Mouse (Mus musculus) induced T-regulatory cell, adult 2 months (primary cell): Measurements from ENCODE around the gene Tmem30b.
"Not testable (repeated sequence)": the region's sequence is repeated elsewhere in the genome, so short reads cannot be mapped to it uniquely, and the experiment has no call there.

Source experiments
- DNase-seq: peaks from one replicate; pipeline ENCODE4 v3.0.0-alpha.2; 2012; ENCODE audit warnings: low read depth

Gene Tmem30b

DNA sequence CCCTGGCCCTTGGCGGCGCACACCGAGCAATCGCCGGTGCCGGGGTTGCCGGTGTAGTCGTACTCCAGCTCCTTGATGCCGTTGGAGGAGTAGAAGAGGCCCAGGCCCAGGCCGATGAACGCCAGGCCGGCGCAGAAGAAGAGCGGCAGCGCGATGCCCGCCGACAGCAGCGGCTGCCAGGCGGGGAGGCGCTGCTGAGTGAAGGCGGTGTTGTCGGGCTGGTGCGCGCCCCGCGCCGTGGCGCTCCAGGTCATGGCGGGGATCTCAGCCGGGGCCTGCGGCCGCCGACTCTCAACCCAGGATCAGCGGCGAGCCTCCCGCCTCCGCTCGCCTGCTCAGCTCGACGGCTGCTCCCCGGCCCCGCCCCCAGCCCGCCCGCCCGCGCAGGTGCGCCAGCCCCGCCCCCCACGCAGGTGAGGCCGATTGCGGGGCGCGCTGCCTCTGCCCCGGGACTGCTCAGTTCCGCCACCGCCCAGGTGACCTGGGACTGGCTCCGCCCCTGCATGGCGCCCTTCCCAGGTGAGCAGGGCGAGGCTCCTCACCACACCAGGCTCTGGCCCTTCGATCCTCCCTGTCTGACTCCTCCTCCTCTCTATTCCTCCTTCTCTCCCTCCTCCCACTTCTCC, at the start of gene Tmem30b:
TSS of gene Tmem30b (minus strand) at position 307 of the 626 bp plus-strand sequence.
- DNase-seq, result no peak

GRCm38 (mm10) chr12:73595226-73595625, 49.0 kb upstream of the Tmem30b start:
- peak; percentile 84 for DNase-seq

GRCm38 (mm10) chr12:73594177-73594745, 48.1 kb upstream of the Tmem30b start:
- DNase-seq, result peak; percentile 78

DNA sequence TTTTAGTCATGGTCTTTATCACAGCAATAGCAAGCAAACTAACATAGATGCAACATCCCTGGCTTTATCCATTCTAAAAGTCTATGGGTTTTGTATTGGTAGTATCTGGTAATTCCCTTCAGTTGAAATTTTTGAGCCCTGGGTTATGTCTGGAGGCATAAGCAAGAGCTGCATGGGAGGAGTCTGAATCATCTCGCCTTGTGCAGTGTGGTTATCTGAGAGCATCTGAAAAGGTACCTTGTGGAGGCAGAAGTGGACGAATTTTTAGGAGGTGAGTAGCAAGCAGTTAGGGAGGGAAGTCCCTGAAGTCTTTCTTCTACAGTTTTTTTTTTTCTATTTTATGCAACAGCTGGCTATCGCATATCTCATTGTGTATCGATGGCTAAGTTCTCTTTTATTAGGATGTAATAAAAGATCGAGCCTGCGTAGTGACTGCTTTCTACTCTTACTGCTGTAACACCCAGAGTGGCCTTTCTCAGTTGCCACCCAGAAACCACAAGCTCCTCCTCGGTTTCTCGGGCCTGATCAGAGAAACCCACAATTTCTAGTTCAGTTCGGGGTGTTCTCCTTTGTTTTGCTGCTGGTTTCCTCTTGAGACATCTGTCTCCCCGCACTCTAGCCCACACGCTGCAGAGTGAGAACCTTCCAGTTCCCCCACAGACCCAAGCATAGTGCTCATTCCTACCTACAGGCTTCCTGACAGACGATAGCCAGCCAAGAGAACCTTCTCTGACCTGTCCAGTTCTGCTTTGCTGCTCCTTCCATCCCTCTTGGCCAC, 47.0 kb upstream of the Tmem30b start:
- peak; percentile 94 for DNase-seq

DNA sequence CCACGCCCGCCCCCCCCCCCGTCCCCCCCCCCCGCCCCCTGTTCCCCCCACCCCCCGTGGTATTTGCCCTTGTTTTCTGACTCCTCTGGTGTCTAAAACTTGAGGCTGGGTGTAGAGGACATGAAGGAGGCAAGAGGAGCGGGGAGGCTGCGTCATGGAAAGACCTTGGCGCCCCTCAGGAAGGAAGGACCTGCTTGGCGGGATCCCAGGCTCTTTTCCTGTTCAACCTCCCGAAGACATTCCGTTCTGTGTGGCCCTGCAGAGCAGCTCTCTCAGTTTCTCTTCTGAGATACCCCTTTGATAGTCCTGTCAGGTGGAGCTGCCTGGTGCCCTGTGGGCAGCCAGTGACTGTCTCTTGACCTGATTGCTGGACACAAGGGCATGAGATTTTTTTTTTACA, 45.4 kb upstream of the Tmem30b start:
- peak; percentile 73 for DNase-seq

DNA sequence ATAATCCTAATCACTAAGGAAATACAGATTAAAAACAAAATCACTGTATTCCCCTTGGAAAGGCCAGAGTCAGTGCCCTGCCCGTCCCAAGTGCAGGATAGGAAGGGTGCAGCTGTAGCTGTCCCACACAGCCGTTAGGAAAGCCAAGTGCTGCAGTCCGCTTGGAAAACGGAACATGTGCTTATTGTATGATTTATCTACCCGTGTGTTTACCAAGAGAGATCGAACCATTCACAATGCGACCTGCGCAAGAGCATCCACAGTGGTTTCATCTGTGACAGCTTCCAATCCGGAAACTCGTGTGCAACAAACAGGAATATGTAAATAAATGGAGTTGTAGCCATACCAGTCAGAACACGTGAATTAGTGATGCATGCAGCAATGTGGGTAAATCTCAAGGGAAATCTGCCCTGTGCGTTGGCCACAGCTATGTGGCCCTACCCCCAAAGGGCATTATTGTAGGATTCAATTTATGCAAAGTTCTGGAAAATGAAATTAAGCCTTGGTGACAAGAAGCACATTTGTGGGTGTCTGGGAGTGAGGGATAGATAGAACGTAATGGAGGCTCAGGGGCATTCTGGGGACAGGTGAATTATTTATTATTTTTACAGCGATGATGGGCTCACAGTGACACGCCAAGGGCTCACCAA, 44.6 kb upstream of the Tmem30b start:
- peak; percentile 60 for DNase-seq

DNA sequence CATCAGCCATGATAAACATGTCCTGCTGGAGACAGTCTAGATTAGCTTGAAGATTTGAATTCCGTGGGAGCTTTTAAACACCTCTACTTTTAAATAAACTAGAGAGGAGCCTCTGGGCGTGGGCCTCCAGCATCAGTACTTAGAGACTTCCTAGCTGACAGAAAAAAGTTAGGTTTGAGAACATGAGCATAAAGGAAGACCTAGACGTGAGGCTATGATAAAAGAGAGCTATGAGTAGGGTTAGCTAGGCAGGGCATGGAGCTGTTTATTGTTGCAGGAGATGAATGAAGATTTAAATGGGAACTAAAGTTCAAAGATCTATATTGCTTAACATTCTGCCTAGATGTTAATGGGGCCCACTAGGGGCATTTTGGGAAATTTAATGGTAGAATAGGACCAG, 41.1 kb upstream of the Tmem30b start:
- peak; percentile 64 for DNase-seq

DNA sequence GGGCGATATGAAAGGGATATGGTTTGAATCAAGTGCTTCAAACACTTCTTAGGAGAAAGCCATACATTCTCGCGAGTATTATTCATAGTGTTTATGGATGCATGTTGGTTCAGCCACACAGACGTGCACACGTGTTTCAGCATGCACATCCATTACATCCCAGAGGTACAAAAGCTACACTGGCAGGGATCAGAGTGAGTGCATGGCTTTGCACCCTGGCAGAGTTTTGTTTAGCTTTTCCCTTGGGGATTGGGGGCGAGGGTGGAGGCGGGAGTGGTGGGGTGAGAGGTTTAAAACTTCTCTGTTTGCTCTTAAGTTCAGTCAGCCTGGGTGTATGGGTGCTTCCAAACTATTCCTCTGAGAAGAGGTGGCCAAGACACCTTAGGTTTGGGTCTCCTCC, 39.7 kb upstream of the Tmem30b start:
- DNase-seq, result peak; percentile 59

DNA sequence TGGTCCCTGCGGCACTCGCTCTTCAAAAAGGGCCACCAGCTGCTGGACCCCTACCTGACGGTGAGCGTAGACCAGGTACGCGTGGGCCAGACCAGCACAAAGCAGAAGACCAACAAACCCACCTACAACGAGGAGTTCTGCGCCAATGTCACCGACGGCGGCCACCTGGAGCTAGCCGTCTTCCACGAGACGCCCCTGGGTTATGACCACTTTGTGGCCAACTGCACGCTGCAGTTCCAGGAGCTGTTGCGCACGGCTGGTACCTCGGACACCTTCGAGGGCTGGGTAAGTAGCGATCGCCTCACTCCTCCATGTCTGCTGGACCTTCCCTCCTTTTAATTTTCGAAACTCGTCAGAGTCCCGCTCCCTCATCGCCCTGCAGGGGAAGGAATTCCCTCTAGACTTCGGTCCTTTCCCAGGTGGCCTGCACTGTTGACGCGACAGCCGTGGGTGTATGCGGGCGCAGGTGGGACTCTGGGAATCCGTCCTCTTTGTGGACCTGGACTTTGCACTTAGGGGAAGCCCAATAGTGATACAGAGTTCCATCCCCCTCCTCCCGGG, 39.1 kb upstream of the Tmem30b start:
- peak; percentile 62 for DNase-seq

DNA sequence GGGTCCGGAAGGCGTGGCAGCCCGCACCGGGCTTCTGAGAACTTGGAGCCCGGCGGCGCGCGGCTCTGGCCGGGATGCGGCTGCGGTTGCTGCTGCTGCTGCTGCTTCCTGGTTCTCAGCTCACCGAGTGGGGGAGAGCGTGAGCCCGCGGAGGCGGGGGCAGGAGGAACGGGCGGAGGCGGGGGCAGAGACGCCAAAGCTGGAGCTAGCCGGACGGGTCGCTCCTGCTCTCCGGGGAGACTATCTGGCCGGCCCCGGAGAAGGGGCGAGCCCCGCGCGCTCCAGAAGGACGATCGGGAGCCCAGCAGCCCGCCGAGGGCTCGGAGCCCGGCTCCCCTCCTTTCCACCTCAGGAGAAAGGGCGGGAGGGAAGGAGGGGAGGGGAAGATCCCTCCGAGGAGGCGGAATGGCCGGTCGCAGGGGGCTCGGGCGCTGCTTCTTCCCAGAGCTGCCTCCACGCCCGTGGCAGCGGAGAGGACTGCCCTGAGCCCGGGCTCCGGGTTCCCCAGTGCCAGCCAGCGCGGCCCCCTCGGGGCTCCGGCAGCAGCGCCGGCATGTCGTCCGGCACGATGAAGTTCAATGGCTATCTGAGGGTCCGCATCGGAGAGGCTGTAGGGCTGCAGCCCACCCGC, 38.5 kb upstream of the Tmem30b start, which contains the start of gene Prkch:
TSS of gene Prkch (plus strand) at position 187 of the 631 bp plus-strand sequence.
- peak; percentile 92 for DNase-seq

GRCm38 (mm10) chr12:73583813-73584609, 37.8 kb upstream of the Tmem30b start:
- peak; percentile 66 for DNase-seq

DNA sequence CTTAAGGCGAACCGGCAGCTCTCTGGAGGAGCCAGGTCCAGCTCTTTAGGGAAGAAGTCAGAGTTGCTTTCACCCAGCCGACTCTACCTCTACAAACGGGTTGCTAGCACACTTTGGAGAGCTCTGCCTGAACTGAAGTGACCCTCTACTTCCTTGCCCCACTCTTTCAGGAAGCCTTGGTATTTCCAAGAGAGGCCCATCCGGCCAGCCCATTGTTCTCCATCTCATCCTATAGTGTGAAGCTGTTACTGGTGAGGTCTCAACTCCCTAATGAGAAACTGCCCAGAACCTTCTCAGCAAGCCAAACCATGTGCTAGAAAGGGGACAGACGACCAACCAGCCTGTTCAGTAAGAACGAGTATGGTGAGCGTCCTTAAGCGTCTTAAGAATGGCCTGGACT, 37.1 kb upstream of the Tmem30b start:
- DNase-seq, result no peak

- peak; percentile 50 for DNase-seq
Observed at GRCm38 (mm10) chr12:73580811-73581210, 34.6 kb upstream of the Tmem30b start.

DNA sequence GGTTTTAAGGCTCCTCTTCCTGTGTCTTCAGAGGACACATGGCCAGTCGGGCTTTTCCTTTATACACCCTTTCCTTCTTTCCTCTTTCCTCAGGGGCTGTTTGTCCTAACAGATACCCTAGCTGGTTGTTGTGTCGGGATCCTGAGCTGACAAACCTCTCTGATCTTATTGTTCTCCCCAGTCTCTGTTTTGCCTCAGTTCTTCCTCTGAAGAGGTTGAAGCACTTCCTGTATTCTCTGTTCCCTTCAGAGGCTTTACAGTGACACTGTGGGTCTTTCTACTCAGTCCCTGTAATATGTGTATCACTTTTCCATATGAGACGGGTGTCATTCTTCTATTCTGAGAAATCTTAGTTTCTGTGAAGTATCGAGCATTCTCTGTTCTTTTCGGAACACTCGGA, 31.9 kb upstream of the Tmem30b start:
- DNase-seq, result peak; percentile 66

- DNase-seq, result no peak
Observed at GRCm38 (mm10) chr12:73574632-73575031, 28.4 kb upstream of the Tmem30b start.

DNA sequence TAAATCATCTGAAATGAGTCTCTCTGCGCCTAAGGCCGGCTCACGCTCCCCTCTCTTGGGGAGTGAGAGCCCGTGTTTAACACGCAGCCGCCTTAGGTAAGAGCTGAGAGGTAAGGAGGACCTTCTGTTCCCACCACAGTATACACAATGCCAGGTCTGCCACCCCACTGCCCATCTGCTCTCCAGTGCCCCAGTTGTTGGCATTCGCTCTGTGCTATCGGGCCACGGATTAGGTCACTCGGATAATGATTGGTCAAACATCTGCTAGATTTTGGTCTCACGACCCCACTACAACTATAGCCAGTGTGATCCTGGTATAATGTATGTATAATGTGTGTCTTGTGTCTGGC, 19.4 kb upstream of the Tmem30b start:
- no peak for DNase-seq

GRCm38 (mm10) chr12:73564795-73565619, 18.8 kb upstream of the Tmem30b start:
- DNase-seq, result peak; percentile 93

DNA sequence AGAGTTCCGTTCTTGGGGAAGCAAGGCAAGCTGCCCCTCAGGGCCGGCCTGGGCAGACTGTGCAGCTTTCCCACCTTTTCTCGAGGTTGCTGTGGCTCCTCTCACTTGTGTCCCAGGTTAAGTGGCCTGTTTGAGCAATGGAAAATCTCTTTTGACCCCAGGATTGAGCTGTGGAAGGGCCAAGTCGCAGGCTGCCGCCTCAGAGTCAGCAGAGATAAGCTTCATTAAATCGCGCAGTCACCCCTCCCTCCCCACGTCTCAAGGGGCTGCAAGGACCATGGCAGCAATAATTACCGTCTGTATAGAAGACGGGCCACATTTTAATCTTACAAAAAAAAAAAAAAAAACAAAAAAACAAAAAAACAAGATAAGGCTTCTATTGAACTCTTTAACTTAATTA, 18.0 kb upstream of the Tmem30b start:
- no peak for DNase-seq

GRCm38 (mm10) chr12:73563122-73563521, 16.9 kb upstream of the Tmem30b start:
- not testable (repeated sequence) for DNase-seq

DNA sequence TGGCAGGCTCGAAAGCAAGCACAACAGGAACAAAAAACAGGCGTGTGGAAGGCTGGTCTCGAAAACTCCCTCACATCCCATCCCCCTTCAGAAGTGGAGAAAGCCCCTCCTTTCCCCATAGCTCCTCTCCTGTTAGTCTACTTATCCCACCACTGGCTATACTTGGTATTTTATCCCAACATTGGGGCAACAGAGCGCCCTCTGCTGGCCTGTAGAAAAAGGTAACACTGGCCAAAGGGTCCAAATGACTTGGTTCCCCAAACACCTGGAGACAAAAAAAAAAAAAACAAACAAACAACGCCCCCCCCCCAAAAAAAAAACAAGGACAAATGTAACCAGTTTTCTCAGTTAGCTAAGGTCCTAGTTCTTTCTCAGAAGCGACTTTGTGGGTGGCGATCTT, 13.9 kb upstream of the Tmem30b start:
- DNase-seq, result peak; percentile 72
